Mouse (Mus musculus) skeletal muscle tissue, adult 2 months (tissue): Measurements from ENCODE around the gene Zfp536.

Source experiments
- DNase-seq: peaks from one replicate; pipeline ENCODE4 v3.0.0-alpha.2; 2012; ENCODE audit warnings: low read depth, low spot score

Gene Zfp536

GRCm38 (mm10) chr7:37554405-37554804, 219.0 kb downstream of the Zfp536 start:
- no peak for DNase-seq

GRCm38 (mm10) chr7:37553646-37554045, 219.8 kb downstream of the Zfp536 start:
- DNase-seq: no peak

GRCm38 (mm10) chr7:37552384-37552783, 221.1 kb downstream of the Zfp536 start:
- DNase-seq: no peak

GRCm38 (mm10) chr7:37548805-37549204, 224.6 kb downstream of the Zfp536 start:
- no peak for DNase-seq

- no peak for DNase-seq
Measured at GRCm38 (mm10) chr7:37544011-37544410, 229.4 kb downstream of the Zfp536 start.

- no peak for DNase-seq
Measured at GRCm38 (mm10) chr7:37542951-37543350, 230.5 kb downstream of the Zfp536 start.

- DNase-seq: no peak
Measured at GRCm38 (mm10) chr7:37531166-37531565, 242.3 kb downstream of the Zfp536 start.

GRCm38 (mm10) chr7:37528311-37528710, 245.1 kb downstream of the Zfp536 start:
- DNase-seq: no peak

GRCm38 (mm10) chr7:37527890-37528289, 245.6 kb downstream of the Zfp536 start:
- no peak for DNase-seq

- no peak for DNase-seq
Measured at GRCm38 (mm10) chr7:37521407-37521806, 252.0 kb downstream of the Zfp536 start.

GRCm38 (mm10) chr7:37510933-37511675, 262.3 kb downstream of the Zfp536 start:
- DNase-seq: no peak

GRCm38 (mm10) chr7:37509700-37510099, 263.7 kb downstream of the Zfp536 start:
- DNase-seq: no peak

- DNase-seq: no peak
Measured at GRCm38 (mm10) chr7:37505548-37505947, 267.9 kb downstream of the Zfp536 start.

- no peak for DNase-seq
Measured at GRCm38 (mm10) chr7:37505096-37505495, 268.3 kb downstream of the Zfp536 start.

- DNase-seq: no peak
Measured at GRCm38 (mm10) chr7:37498881-37499280, 274.6 kb downstream of the Zfp536 start.

GRCm38 (mm10) chr7:37496491-37496890, 276.9 kb downstream of the Zfp536 start:
- DNase-seq: no peak

- no peak for DNase-seq
Measured at GRCm38 (mm10) chr7:37490312-37490711, 283.1 kb downstream of the Zfp536 start.

GRCm38 (mm10) chr7:37484946-37485345, 288.5 kb downstream of the Zfp536 start:
- no peak for DNase-seq

GRCm38 (mm10) chr7:37482564-37482963, 290.9 kb downstream of the Zfp536 start:
- no peak for DNase-seq

GRCm38 (mm10) chr7:37481165-37481564, 292.3 kb downstream of the Zfp536 start:
- no peak for DNase-seq

GRCm38 (mm10) chr7:37477309-37477708, 296.1 kb downstream of the Zfp536 start:
- DNase-seq: no peak

- no peak for DNase-seq
Measured at GRCm38 (mm10) chr7:37475485-37475884, 298.0 kb downstream of the Zfp536 start.

GRCm38 (mm10) chr7:37474284-37474683, 299.2 kb downstream of the Zfp536 start:
- DNase-seq: no peak
